Mouse (Mus musculus): Measurements from ENCODE around the gene Car11. TPM values are rescaled to one million over a fixed set of nuclear protein-coding genes. Genes with fewer than 3 reads are reported as not detected.

Gene Car11
- polyA plus RNA-seq, 1 experiment from 2014 or later: 8.0 TPM

- no peak for ATAC-seq (ENCODE audit: insufficient number of reproducible peaks, insufficient read depth, low FRiP score, low read depth)
- Histone ChIP-seq H3K4me2 (ENCODE audit: low read length) (no peak overlapping the region), H3K36me3 (ENCODE audit: control insufficient read depth, insufficient read depth, low read length) (peaks cover 45% of the 10 kb centered on the region), H3K27ac (replicated peaks in 1 of 2; ENCODE audit: control insufficient read depth in 1 of 2, insufficient read depth in 1 of 2, low read depth in 2 of 2, low read length in 2 of 2) (no peak overlapping the region), H3K27me3 (ENCODE audit: control insufficient read depth, insufficient read depth, low read length) (no peaks in the 10 kb centered on the region), H3K4me1 (ENCODE audit: control insufficient read depth in 2 of 2, insufficient read depth in 2 of 2, low read length in 2 of 2) (peaks cover 22 to 45% of the 10 kb centered on the region in 2 experiments), H3K9me3 (ENCODE audit: control insufficient read depth, low read length) (no peaks in the 10 kb centered on the region), H3K4me3 (ENCODE audit: control insufficient read depth in 1 of 2, insufficient read depth in 1 of 2, low read depth in 1 of 2, low read length in 2 of 2) (no peak overlapping the region), H3K9ac (ENCODE audit: low read length) (no peak overlapping the region)
- 87% methylated on average over 21 of the region's 21 CpGs for WGBS
Observed at GRCm38 (mm10) chr7:45712022-45712757, 12.5 kb downstream of the Car11 start.

GRCm38 (mm10) chr7:45713396-45713795 is 13.8 kb downstream of the Car11 start:
- H3K36me3 ChIP-seq (ENCODE audit: control insufficient read depth, insufficient read depth, low read length): peaks cover 45% of the 10 kb centered on the region
- peaks cover 15 to 34% of the 10 kb centered on the region in 2 experiments for H3K4me1 ChIP-seq (ENCODE audit: control insufficient read depth in 2 of 2, insufficient read depth in 2 of 2, low read length in 2 of 2)
- H3K9me3 ChIP-seq (ENCODE audit: control insufficient read depth, low read length): no peaks in the 10 kb centered on the region
- no peak for ATAC-seq (ENCODE audit: insufficient number of reproducible peaks, insufficient read depth, low FRiP score, low read depth)
- no peak overlapping the region for H3K4me2 ChIP-seq (ENCODE audit: low read length)
- no peak overlapping the region for H3K4me3 ChIP-seq (ENCODE audit: control insufficient read depth in 1 of 2, insufficient read depth in 1 of 2, low read depth in 1 of 2, low read length in 2 of 2)
- no peak overlapping the region for H3K27ac ChIP-seq (replicated peaks in 1 of 2; ENCODE audit: control insufficient read depth in 1 of 2, insufficient read depth in 1 of 2, low read depth in 2 of 2, low read length in 2 of 2)
- WGBS: 93% methylated on average over 16 of the region's 16 CpGs
- H3K27me3 ChIP-seq (ENCODE audit: control insufficient read depth, insufficient read depth, low read length): no peaks in the 10 kb centered on the region
- no peak overlapping the region for H3K9ac ChIP-seq (ENCODE audit: low read length)

GRCm38 (mm10) chr7:45713881-45714520 is 14.4 kb downstream of the Car11 start:
- no peak for ATAC-seq (ENCODE audit: insufficient number of reproducible peaks, insufficient read depth, low FRiP score, low read depth)
- Histone ChIP-seq H3K4me3 (ENCODE audit: control insufficient read depth in 1 of 2, insufficient read depth in 1 of 2, low read depth in 1 of 2, low read length in 2 of 2) (peak overlapping the region in 1 of 2 experiments; percentile 64; a peak in 2 of 4 replicates), H3K9ac (ENCODE audit: low read length) (peak overlapping the region; percentile 81), H3K9me3 (ENCODE audit: control insufficient read depth, low read length) (no peaks in the 10 kb centered on the region), H3K36me3 (ENCODE audit: control insufficient read depth, insufficient read depth, low read length) (peaks cover 47% of the 10 kb centered on the region), H3K4me1 (ENCODE audit: control insufficient read depth in 2 of 2, insufficient read depth in 2 of 2, low read length in 2 of 2) (peaks cover 17 to 33% of the 10 kb centered on the region in 2 experiments), H3K4me2 (ENCODE audit: low read length) (peak overlapping the region; percentile 90), H3K27ac (replicated peaks in 1 of 2; ENCODE audit: control insufficient read depth in 1 of 2, insufficient read depth in 1 of 2, low read depth in 2 of 2, low read length in 2 of 2) (no peak overlapping the region), H3K27me3 (ENCODE audit: control insufficient read depth, insufficient read depth, low read length) (no peaks in the 10 kb centered on the region)
- 80% methylated on average over 6 of the region's 6 CpGs for WGBS

GRCm38 (mm10) chr7:45714630-45715089 is 15.0 kb downstream of the Car11 start:
- H3K27ac ChIP-seq (replicated peaks in 1 of 2; ENCODE audit: control insufficient read depth in 1 of 2, insufficient read depth in 1 of 2, low read depth in 2 of 2, low read length in 2 of 2): no peak overlapping the region; a peak in 1 of 4 replicates
- 10% methylated on average over 14 of the region's 14 CpGs for WGBS
- ATAC-seq (ENCODE audit: insufficient number of reproducible peaks, insufficient read depth, low FRiP score, low read depth): peak; percentile 2; the same call in 1 of the 2 replicates
- peak overlapping the region; percentile 90 for H3K4me2 ChIP-seq (ENCODE audit: low read length)
- peak overlapping the region; percentile 58 to 64 for H3K4me3 ChIP-seq (ENCODE audit: control insufficient read depth in 1 of 2, insufficient read depth in 1 of 2, low read depth in 1 of 2, low read length in 2 of 2)
- H3K4me1 ChIP-seq (ENCODE audit: control insufficient read depth in 2 of 2, insufficient read depth in 2 of 2, low read length in 2 of 2): peaks cover 17 to 40% of the 10 kb centered on the region in 2 experiments
- H3K9ac ChIP-seq (ENCODE audit: low read length): peak overlapping the region; percentile 81
- H3K27me3 ChIP-seq (ENCODE audit: control insufficient read depth, insufficient read depth, low read length): no peaks in the 10 kb centered on the region
- peaks cover 53% of the 10 kb centered on the region for H3K36me3 ChIP-seq (ENCODE audit: control insufficient read depth, insufficient read depth, low read length)
- H3K9me3 ChIP-seq (ENCODE audit: control insufficient read depth, low read length): no peaks in the 10 kb centered on the region

- no peaks in the 10 kb centered on the region for H3K27me3 ChIP-seq (ENCODE audit: control insufficient read depth, insufficient read depth, low read length)
- H3K36me3 ChIP-seq (ENCODE audit: control insufficient read depth, insufficient read depth, low read length): peaks cover 53% of the 10 kb centered on the region
- 8% methylated on average over 34 of the region's 34 CpGs for WGBS
Observed at GRCm38 (mm10) chr7:45715090-45715708, 15.6 kb downstream of the Car11 start, which contains the start of gene Rpl18. Rpl18 (plus strand) TSS chr7:45715457.

GRCm38 (mm10) chr7:45715741-45716459 is 16.3 kb downstream of the Car11 start:
- Histone ChIP-seq H3K9ac (ENCODE audit: low read length) (peak overlapping the region; percentile 88; the same call in 1 of the 2 replicates), H3K27me3 (ENCODE audit: control insufficient read depth, insufficient read depth, low read length) (no peaks in the 10 kb centered on the region), H3K27ac (replicated peaks in 1 of 2; ENCODE audit: control insufficient read depth in 1 of 2, insufficient read depth in 1 of 2, low read depth in 2 of 2, low read length in 2 of 2) (peak overlapping the region in 1 of 2 experiments; percentile 41; a peak in 2 of 4 replicates), H3K4me2 (ENCODE audit: low read length) (peak overlapping the region; percentile 90), H3K4me1 (ENCODE audit: control insufficient read depth in 2 of 2, insufficient read depth in 2 of 2, low read length in 2 of 2) (peaks cover 17 to 44% of the 10 kb centered on the region in 2 experiments), H3K4me3 (ENCODE audit: control insufficient read depth in 1 of 2, insufficient read depth in 1 of 2, low read depth in 1 of 2, low read length in 2 of 2) (peak overlapping the region; percentile 9 to 64; a peak in 3 of 4 replicates), H3K36me3 (ENCODE audit: control insufficient read depth, insufficient read depth, low read length) (peaks cover 53% of the 10 kb centered on the region), H3K9me3 (ENCODE audit: control insufficient read depth, low read length) (no peaks in the 10 kb centered on the region)
- no peak for ATAC-seq (ENCODE audit: insufficient number of reproducible peaks, insufficient read depth, low FRiP score, low read depth)
- 76% methylated on average over 19 of the region's 19 CpGs for WGBS

More at GRCm38 (mm10) chr7:45715090-45715708, 15.6 kb downstream of the Car11 start, which contains the start of gene Rpl18:
- Histone ChIP-seq H3K9me3 (ENCODE audit: control insufficient read depth, low read length) (no peaks in the 10 kb centered on the region), H3K4me2 (ENCODE audit: low read length) (peak within 1 kb of the TSS; percentile 90), H3K4me3 (ENCODE audit: control insufficient read depth in 1 of 2, insufficient read depth in 1 of 2, low read depth in 1 of 2, low read length in 2 of 2) (peak within 1 kb of the TSS; percentile 58 to 64), H3K27ac (replicated peaks in 1 of 2; ENCODE audit: control insufficient read depth in 1 of 2, insufficient read depth in 1 of 2, low read depth in 2 of 2, low read length in 2 of 2) (peak within 1 kb of the TSS; percentile 1 to 41; a peak in 2 of 4 replicates), H3K4me1 (ENCODE audit: control insufficient read depth in 2 of 2, insufficient read depth in 2 of 2, low read length in 2 of 2) (peaks cover 17 to 44% of the 10 kb centered on the region in 2 experiments), H3K9ac (ENCODE audit: low read length) (peak within 1 kb of the TSS; percentile 88)
- ATAC-seq (ENCODE audit: insufficient number of reproducible peaks, insufficient read depth, low FRiP score, low read depth): peak; percentile 84

GRCm38 (mm10) chr7:45716460-45716857 is 16.8 kb downstream of the Car11 start:
- Histone ChIP-seq H3K4me3 (ENCODE audit: control insufficient read depth in 1 of 2, insufficient read depth in 1 of 2, low read depth in 1 of 2, low read length in 2 of 2) (peak overlapping the region in 1 of 2 experiments; percentile 63; a peak in 2 of 4 replicates), H3K9ac (ENCODE audit: low read length) (peak overlapping the region; percentile 88), H3K27me3 (ENCODE audit: control insufficient read depth, insufficient read depth, low read length) (no peaks in the 10 kb centered on the region), H3K27ac (replicated peaks in 1 of 2; ENCODE audit: control insufficient read depth in 1 of 2, insufficient read depth in 1 of 2, low read depth in 2 of 2, low read length in 2 of 2) (no peak overlapping the region), H3K4me2 (ENCODE audit: low read length) (peak overlapping the region; percentile 90), H3K4me1 (ENCODE audit: control insufficient read depth in 2 of 2, insufficient read depth in 2 of 2, low read length in 2 of 2) (peaks cover 17 to 44% of the 10 kb centered on the region in 2 experiments), H3K36me3 (ENCODE audit: control insufficient read depth, insufficient read depth, low read length) (peaks cover 53% of the 10 kb centered on the region), H3K9me3 (ENCODE audit: control insufficient read depth, low read length) (no peaks in the 10 kb centered on the region)
- WGBS: 87% methylated on average over 3 of the region's 3 CpGs
- no peak for ATAC-seq (ENCODE audit: insufficient number of reproducible peaks, insufficient read depth, low FRiP score, low read depth)

Data from heart, embryonic 14.5 days (tissue).